14 mouse cellular contexts compared by ENCODE assay signal in genomic region chr12:17183788-17184187, GRCm38 (mm10). TPM values are rescaled to one million over a fixed set of nuclear protein-coding genes. Genes with fewer than 3 reads are reported as not detected.
DNase-seq lines count a peak whose midpoint lies in the region; ATAC-seq and TF ChIP-seq lines count a peak whose summit lies in the region.
"Had no signal": no experiment of that assay in that cellular context is flagged by ENCODE, and none has a peak within 500 bp of the region (broad histone marks: within the 10 kb centered on the region; RNA-seq: fewer than 3 reads in every experiment).

No protein-coding gene starts in this region.

- 45% methylated on average over 10 of the region's 10 CpGs for whole genome bisulfite sequencing in embryonic facial prominence, embryonic 14.5 days
- 59% methylated on average over 10 of the region's 10 CpGs for WGBS in embryonic facial prominence, embryonic 10.5 days
- 58% methylated on average over 10 of the region's 10 CpGs for WGBS in midbrain, embryonic 10.5 days
- 37% methylated on average over 10 of the region's 10 CpGs for WGBS in midbrain, postnatal 0 days
- WGBS in lung, embryonic 14.5 days = 34% methylated on average over 10 of the region's 10 CpGs
- 52% methylated on average over 10 of the region's 10 CpGs for WGBS in stomach, embryonic 16.5 days

- no peak for TF ChIP-seq CTCF in midbrain, postnatal 0 days (IDR thresholded peaks at IDR 0.05)
- TF ChIP-seq CTCF in lung, embryonic 14.5 days (IDR thresholded peaks at IDR 0.05; ENCODE audit: low read depth) = no peak

- H3K4me1 ChIP-seq in embryonic facial prominence, embryonic 14.5 days (ENCODE audit: control insufficient read depth, insufficient read depth, low read length) = peaks cover 6% of the 10 kb centered on the region
- peaks cover 11% of the 10 kb centered on the region for H3K4me1 ChIP-seq in embryonic facial prominence, embryonic 10.5 days
- peaks cover 18% of the 10 kb centered on the region for H3K4me1 ChIP-seq in midbrain, embryonic 10.5 days
- 0 out of 2 replicates have a peak, but pooled peaks cover 3% of the 10 kb centered on the region for H3K4me1 ChIP-seq in midbrain, postnatal 0 days (ENCODE audit: insufficient read depth, low read length)
- H3K4me1 ChIP-seq in lung, embryonic 14.5 days (ENCODE audit: insufficient read depth) = no peaks in the 10 kb centered on the region
- peaks cover 10% of the 10 kb centered on the region; the same call in 1 of the 2 replicates for H3K4me1 ChIP-seq in stomach, embryonic 16.5 days (ENCODE audit: control insufficient read depth, insufficient read depth, low read length)

- H3K27me3 ChIP-seq in embryonic facial prominence, embryonic 14.5 days (replicated peaks; ENCODE audit: control insufficient read depth, insufficient read depth, low read length) = no peaks in the 10 kb centered on the region; the same call in 1 of the 2 replicates
- H3K27me3 ChIP-seq in embryonic facial prominence, embryonic 10.5 days (replicated peaks; ENCODE audit: low read depth, poor library complexity, severe bottlenecking) = 0 out of 2 replicates have a peak, but pooled peaks cover 5% of the 10 kb centered on the region
- peaks cover 6% of the 10 kb centered on the region for H3K27me3 ChIP-seq in midbrain, embryonic 10.5 days (ENCODE audit: low read depth, poor library complexity, severe bottlenecking)
- H3K27me3 ChIP-seq in midbrain, postnatal 0 days (ENCODE audit: insufficient read depth, low read length) = no peaks in the 10 kb centered on the region
- no peaks in the 10 kb centered on the region for H3K27me3 ChIP-seq in lung, embryonic 14.5 days (ENCODE audit: insufficient read depth, low read length)
- H3K27me3 ChIP-seq in stomach, embryonic 16.5 days (ENCODE audit: control insufficient read depth, insufficient read depth, low read length) = no peaks in the 10 kb centered on the region
- H3K27me3 ChIP-seq: embryonic facial prominence, embryonic 13.5 days had no signal

- 0 out of 2 replicates have a peak overlapping the region, but pooled peaks have one; percentile 5 for H3K4me2 ChIP-seq in embryonic facial prominence, embryonic 14.5 days (ENCODE audit: low read depth, low read length)
- no peak overlapping the region for H3K4me2 ChIP-seq in midbrain, postnatal 0 days (ENCODE audit: low read depth, low read length, poor library complexity, severe bottlenecking)
- H3K4me2 ChIP-seq in lung, embryonic 14.5 days = peak overlapping the region; percentile 46; the same call in 1 of the 2 replicates
- peak overlapping the region; percentile 25; the same call in 1 of the 2 replicates for H3K4me2 ChIP-seq in stomach, embryonic 16.5 days (ENCODE audit: low read depth, low read length)

- DNase-seq in embryonic facial prominence, embryonic 14.5 days (ENCODE audit: low spot score) = no peak
- no peak for DNase-seq in embryonic facial prominence, embryonic 10.5 days (ENCODE audit: low spot score)
- no peak for DNase-seq in midbrain, embryonic 10.5 days (ENCODE audit: low spot score)
- no peak for DNase-seq in midbrain, postnatal 0 days (ENCODE audit: low spot score)
- peak; percentile 10 for DNase-seq in lung, embryonic 14.5 days
- no peak for DNase-seq in layer of hippocampus, postnatal 10 days (ENCODE audit: low spot score in 2 of 2)
- no peak for DNase-seq in natural killer cell, adult 2 months (ENCODE audit: low spot score in 2 of 2)
- DNase-seq: cerebellum, adult 9-10 months; right cerebral cortex, postnatal 4 days had no signal

- no peaks in the 10 kb centered on the region for H3K36me3 ChIP-seq in embryonic facial prominence, embryonic 14.5 days (ENCODE audit: control insufficient read depth, insufficient read depth, low read length)
- no peaks in the 10 kb centered on the region for H3K36me3 ChIP-seq in embryonic facial prominence, embryonic 10.5 days (replicated peaks)
- H3K36me3 ChIP-seq in midbrain, embryonic 10.5 days = no peaks in the 10 kb centered on the region
- H3K36me3 ChIP-seq in midbrain, postnatal 0 days (ENCODE audit: insufficient read depth, low read length) = no peaks in the 10 kb centered on the region
- H3K36me3 ChIP-seq in lung, embryonic 14.5 days (ENCODE audit: insufficient read depth) = no peaks in the 10 kb centered on the region
- H3K36me3 ChIP-seq in stomach, embryonic 16.5 days (ENCODE audit: control insufficient read depth, insufficient read depth, low read length) = no peaks in the 10 kb centered on the region
- H3K36me3 ChIP-seq: embryonic facial prominence, embryonic 13.5 days had no signal

- no peaks in the 10 kb centered on the region for H3K9me3 ChIP-seq in embryonic facial prominence, embryonic 14.5 days (ENCODE audit: control insufficient read depth, low read length)
- H3K9me3 ChIP-seq in embryonic facial prominence, embryonic 10.5 days = no peaks in the 10 kb centered on the region
- H3K9me3 ChIP-seq in midbrain, embryonic 10.5 days (replicated peaks) = no peaks in the 10 kb centered on the region
- H3K9me3 ChIP-seq in midbrain, postnatal 0 days (ENCODE audit: low read length) = no peaks in the 10 kb centered on the region
- H3K9me3 ChIP-seq in lung, embryonic 14.5 days (ENCODE audit: low read depth, low read length) = no peaks in the 10 kb centered on the region
- H3K9me3 ChIP-seq in stomach, embryonic 16.5 days (replicated peaks; ENCODE audit: control insufficient read depth, low read length) = no peaks in the 10 kb centered on the region
- H3K9me3 ChIP-seq: embryonic facial prominence, embryonic 13.5 days had no signal

- ATAC-seq in embryonic facial prominence, embryonic 14.5 days (ENCODE audit: low read depth) = no peak
- ATAC-seq in midbrain, postnatal 0 days (ENCODE audit: low FRiP score) = no peak
- peak; percentile 51 for ATAC-seq in lung, embryonic 14.5 days (ENCODE audit: insufficient read depth)
- no peak for ATAC-seq in stomach, embryonic 16.5 days (ENCODE audit: insufficient read depth, low FRiP score)

- no peak overlapping the region for H3K27ac ChIP-seq in embryonic facial prominence, embryonic 14.5 days (replicated peaks; ENCODE audit: low read depth, low read length)
- H3K27ac ChIP-seq in embryonic facial prominence, embryonic 10.5 days (replicated peaks) = no peak overlapping the region
- H3K27ac ChIP-seq in midbrain, embryonic 10.5 days (replicated peaks) = peak overlapping the region; percentile 69
- no peak overlapping the region for H3K27ac ChIP-seq in midbrain, postnatal 0 days (ENCODE audit: low read depth, low read length)
- no peak overlapping the region for H3K27ac ChIP-seq in lung, embryonic 14.5 days (ENCODE audit: low read depth)
- H3K27ac ChIP-seq in stomach, embryonic 16.5 days (ENCODE audit: low read length) = no peak overlapping the region
- H3K27ac ChIP-seq: embryonic facial prominence, embryonic 13.5 days; gastrocnemius, adult 2 months; liver, embryonic 14.5 days had no signal

- no peak overlapping the region for H3K4me3 ChIP-seq in embryonic facial prominence, embryonic 14.5 days (ENCODE audit: low read depth, low read length)
- H3K4me3 ChIP-seq in embryonic facial prominence, embryonic 10.5 days = no peak overlapping the region
- H3K4me3 ChIP-seq in midbrain, embryonic 10.5 days = no peak overlapping the region
- no peak overlapping the region for H3K4me3 ChIP-seq in midbrain, postnatal 0 days (ENCODE audit: low read depth, low read length)
- no peak overlapping the region for H3K4me3 ChIP-seq in lung, embryonic 14.5 days (ENCODE audit: low read depth, low read length)
- no peak overlapping the region for H3K4me3 ChIP-seq in stomach, embryonic 16.5 days (replicated peaks; ENCODE audit: low read length)
- H3K4me3 ChIP-seq: embryonic facial prominence, embryonic 13.5 days; gastrocnemius, adult 2 months had no signal

- no peak overlapping the region for H3K9ac ChIP-seq in embryonic facial prominence, embryonic 14.5 days (ENCODE audit: low read depth, low read length)
- no peak overlapping the region for H3K9ac ChIP-seq in midbrain, postnatal 0 days (replicated peaks; ENCODE audit: low read length, poor library complexity, severe bottlenecking)
- H3K9ac ChIP-seq in lung, embryonic 14.5 days = no peak overlapping the region
- no peak overlapping the region for H3K9ac ChIP-seq in stomach, embryonic 16.5 days (ENCODE audit: low read length)
- H3K9ac ChIP-seq: embryonic facial prominence, embryonic 13.5 days; liver, embryonic 14.5 days had no signal

RNA-seq across cellular contexts. Expression of gene Kcnf1, which starts 7.1 kb away (rescaled TPM):
- 0.28 and 0.32 TPM in 2 replicates for polyA plus RNA-seq in embryonic facial prominence, embryonic 14.5 days (2014; fragmentation: Nextera tagmentation; extraction: Ambion mirVana)
- 0.53 and 0.55 TPM in 2 replicates for polyA plus RNA-seq in embryonic facial prominence, embryonic 10.5 days (2016; fragmentation: Nextera tagmentation; extraction: Ambion mirVana)
- polyA plus RNA-seq in midbrain, embryonic 10.5 days (2016; fragmentation: Nextera tagmentation; extraction: Ambion mirVana) = 0.33 and 0.71 TPM in 2 replicates
- 11.0 and 12.2 TPM in 2 replicates for total RNA-seq in midbrain, postnatal 0 days (2014; rRNA removed)
- 4.7 and 5.1 TPM in 2 replicates for polyA plus RNA-seq in midbrain, postnatal 0 days (2015; fragmentation: Nextera tagmentation; extraction: Ambion mirVana)
- 0.19 and 0.34 TPM in 2 replicates for polyA plus RNA-seq in lung, embryonic 14.5 days (2014; fragmentation: Nextera tagmentation; extraction: Ambion mirVana)
- 0.34 and 0.50 TPM in 2 replicates for polyA plus RNA-seq in stomach, embryonic 16.5 days (2015; fragmentation: Nextera tagmentation; extraction: Ambion mirVana)
- 10 to 100 TPM; 26.8 to 29.6 TPM for total RNA-seq in layer of hippocampus, postnatal 10 days (2021)
- total RNA-seq: monocyte, adult 5-6 weeks had no signal
